Mouse (Mus musculus) forebrain, embryonic 14.5 days (tissue): ENCODE measurements around the gene Gm9639. TPM values are rescaled to one million over a fixed set of nuclear protein-coding genes. Genes with fewer than 3 reads are reported as not detected.
A peak's percentile ranks its signal among the peaks of the same experiment; 100 is the strongest.
"Not testable (repeated sequence)": the region's sequence is repeated elsewhere in the genome, so short reads cannot be mapped to it uniquely, and the experiment has no call there.

Source experiments
- ATAC-seq: fragments of 200-750 bp; cut with Nextera tagmentation; 2 replicates; pipeline ENCODE4 v1.8.0; 2017; ENCODE audit warnings: mild to moderate bottlenecking, moderate library complexity
- DNase-seq: peaks from one replicate; pipeline ENCODE4 v3.0.0-alpha.2; 2015; ENCODE audit warnings: low spot score
- H3K27ac ChIP-seq: fragments of 300-500 bp; sonication (generic); 2 replicates; pipeline ENCODE4 v1.5.1; 2014; ENCODE audit warnings: low read depth, mild to moderate bottlenecking, control low read depth, low read length, moderate library complexity
- H3K27me3 ChIP-seq: fragments of 300-500 bp; sonication (generic); replicated peaks from 2 replicates; pipeline ENCODE4 v1.6.1; 2014; ENCODE audit warnings: low read length, control low read depth, mixed read lengths; ENCODE audit not compliant: control insufficient read depth, insufficient read depth
- H3K36me3 ChIP-seq: fragments of 300-500 bp; sonication (generic); 2 replicates; pipeline ENCODE4 v1.6.1; 2014; ENCODE audit warnings: low read length, control low read depth; ENCODE audit not compliant: control insufficient read depth, insufficient read depth
- H3K4me1 ChIP-seq: fragments of 300-500 bp; sonication (generic); 2 replicates; pipeline ENCODE4 v1.6.1; 2014; ENCODE audit warnings: antibody characterized with exemption, low read length, control low read depth; ENCODE audit not compliant: control insufficient read depth, insufficient read depth
- H3K4me2 ChIP-seq: fragments of 300-500 bp; sonication (generic); 2 replicates; pipeline ENCODE4 v1.6.1; 2014; ENCODE audit warnings: mild to moderate bottlenecking, control low read depth, low read length
- H3K4me3 ChIP-seq: fragments of 300-500 bp; sonication (generic); 2 replicates; pipeline ENCODE4 v1.5.1; 2014; ENCODE audit warnings: low read depth, low read length, control low read depth
- H3K9ac ChIP-seq: fragments of 300-500 bp; sonication (generic); 2 replicates; pipeline ENCODE4 v1.6.1; 2014; ENCODE audit warnings: mild to moderate bottlenecking, low read length, control low read depth, moderate library complexity
- H3K9me3 ChIP-seq: fragments of 300-500 bp; sonication (generic); replicated peaks from 2 replicates; pipeline ENCODE4 v1.6.1; 2016; ENCODE audit warnings: low read length, control low read depth, mixed read lengths; ENCODE audit not compliant: control insufficient read depth
- WGBS: fragments of 180-500 bp; shearing (Covaris S2); extraction: QIAGEN DNeasy Blood & Tissue Kit; methylation state at CpG from one replicate; pipeline ENCODE4 v1.1.7; 2014; 5-methylcytosine and 5-hydroxymethylcytosine counted together
- polyA plus RNA-seq: library from polyadenylated mRNA; unstranded; fragments of >200 nt; fragmentation: Nextera tagmentation; extraction: Ambion mirVana; gene quantifications from 2 replicates; pipeline ENCODE4 v1.2.1, GENCODE M21; 2014

The Gm9639 gene
- polyA plus RNA-seq, 1 experiment from 2014 or later: not detected

DNA sequence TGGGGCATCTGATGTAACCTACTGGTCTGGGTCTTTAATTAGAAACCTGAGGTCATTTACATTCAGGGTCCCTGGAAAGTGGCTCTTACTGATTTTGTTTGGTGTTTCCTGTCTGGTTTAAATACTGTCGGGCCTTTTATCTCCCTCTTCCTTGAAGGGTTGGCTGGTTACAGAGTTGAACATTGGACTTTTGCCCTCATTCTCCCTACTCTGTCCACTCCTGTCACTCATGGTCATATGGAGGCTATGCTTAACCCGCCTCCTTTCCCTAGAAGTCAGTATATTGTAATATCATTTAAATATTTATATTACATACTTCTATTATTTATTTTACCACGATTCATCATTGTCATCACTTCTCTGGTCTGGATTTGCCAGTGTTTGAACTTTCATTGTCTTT, 9.2 kb upstream of the Gm9639 start:
- Histone ChIP-seq H3K4me3 (no peak overlapping the region), H3K9me3 (no peaks in the 10 kb centered on the region), H3K4me1 (no peaks in the 10 kb centered on the region), H3K4me2 (no peak overlapping the region), H3K27ac (no peak overlapping the region), H3K9ac (no peak overlapping the region), H3K36me3 (no peaks in the 10 kb centered on the region), H3K27me3 (no peaks in the 10 kb centered on the region)
- DNase-seq: no peak
- 82% methylated on average over 3 of the region's 3 CpGs for WGBS
- no peak for ATAC-seq

DNA sequence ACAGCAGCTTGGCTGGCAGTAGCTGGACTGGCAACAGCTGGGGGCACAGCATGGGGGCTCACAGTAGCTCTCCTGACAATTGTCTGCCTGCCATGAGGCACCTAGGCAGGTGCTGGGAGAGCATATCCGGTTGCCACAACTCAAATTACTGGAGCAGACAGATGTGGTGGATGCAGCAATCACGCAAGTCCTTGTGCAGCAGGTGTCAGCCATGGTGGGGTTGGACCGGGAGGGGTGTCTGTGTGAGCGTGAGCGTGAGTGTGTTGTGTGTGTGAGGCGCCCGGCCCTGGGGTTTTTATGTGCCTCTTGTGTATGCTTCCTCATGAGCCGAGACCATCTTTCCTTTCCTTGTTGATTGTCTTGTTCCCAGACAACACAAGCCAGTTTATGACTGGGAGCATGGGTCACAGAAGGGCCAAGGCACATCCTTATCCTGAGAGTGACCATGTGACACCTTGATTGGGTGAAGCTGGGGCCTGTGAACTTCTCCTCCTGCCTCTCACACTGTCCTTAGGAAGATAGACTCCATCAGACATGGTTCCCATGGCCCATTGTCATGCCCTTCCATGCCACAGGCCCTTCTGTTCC, 4.1 kb upstream of the Gm9639 start, which contains the start of gene Gm19668:
Gene Gm19668 (minus strand): TSS at position 213 of the 588 bp plus-strand sequence.
- H3K4me3 ChIP-seq: no peak within 1 kb of the TSS
- peak within 1 kb of the TSS; percentile 58 for H3K27ac ChIP-seq
- ATAC-seq (no peak), DNase-seq (no peak)
- H3K9ac ChIP-seq: no peak within 1 kb of the TSS
- H3K4me1 ChIP-seq: no peaks in the 10 kb centered on the region
- H3K4me2 ChIP-seq: no peak within 1 kb of the TSS
- 64% methylated on average over 8 of the region's 8 CpGs for WGBS
- no peaks in the 10 kb centered on the region for H3K27me3 ChIP-seq
- H3K9me3 ChIP-seq: no peaks in the 10 kb centered on the region
- H3K36me3 ChIP-seq: no peaks in the 10 kb centered on the region

DNA sequence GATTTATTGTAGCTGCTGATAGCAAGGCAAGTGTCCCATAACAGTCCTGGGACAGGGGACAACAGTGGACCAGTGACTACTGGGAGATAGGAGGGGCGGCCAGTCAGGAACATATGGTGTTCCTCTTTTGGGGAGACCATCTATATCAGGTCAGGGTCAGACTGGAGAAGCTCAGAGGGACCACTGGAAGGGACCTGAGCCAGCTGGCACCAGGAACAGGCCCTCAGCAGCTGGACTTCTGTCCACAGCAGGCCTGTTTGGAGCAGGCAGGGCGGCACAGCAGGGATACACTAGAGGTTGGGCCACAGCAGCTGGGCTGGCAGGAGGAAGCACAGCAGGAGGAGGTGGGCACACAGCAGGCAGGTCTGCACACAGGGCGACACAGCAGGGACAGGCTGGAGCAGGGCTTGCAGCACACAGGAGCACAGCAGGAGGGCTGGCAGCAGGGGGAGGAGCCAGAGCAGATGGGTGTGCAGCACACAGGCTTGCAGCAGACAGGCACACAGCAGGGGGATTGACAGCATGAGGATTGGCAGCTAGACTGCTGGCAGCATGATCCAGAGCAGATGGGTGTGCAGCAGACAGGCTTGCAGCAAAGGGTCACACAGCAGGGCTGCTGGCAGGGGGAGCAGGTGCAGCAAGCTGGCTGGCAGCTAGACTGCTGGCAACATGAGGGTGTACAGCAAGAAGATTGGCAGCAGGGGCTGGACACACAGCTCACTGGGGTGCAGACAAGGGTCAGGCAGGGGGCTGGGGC, 3.5 kb upstream of the Gm9639 start:
- not testable (repeated sequence) for H3K9ac ChIP-seq, DNase-seq, H3K4me1 ChIP-seq, H3K4me3 ChIP-seq, H3K36me3 ChIP-seq, H3K27me3 ChIP-seq, H3K4me2 ChIP-seq, H3K9me3 ChIP-seq, ATAC-seq
- WGBS: 32% methylated on average over 3 of the region's 3 CpGs
- peak overlapping the region; percentile 58 for H3K27ac ChIP-seq

DNA sequence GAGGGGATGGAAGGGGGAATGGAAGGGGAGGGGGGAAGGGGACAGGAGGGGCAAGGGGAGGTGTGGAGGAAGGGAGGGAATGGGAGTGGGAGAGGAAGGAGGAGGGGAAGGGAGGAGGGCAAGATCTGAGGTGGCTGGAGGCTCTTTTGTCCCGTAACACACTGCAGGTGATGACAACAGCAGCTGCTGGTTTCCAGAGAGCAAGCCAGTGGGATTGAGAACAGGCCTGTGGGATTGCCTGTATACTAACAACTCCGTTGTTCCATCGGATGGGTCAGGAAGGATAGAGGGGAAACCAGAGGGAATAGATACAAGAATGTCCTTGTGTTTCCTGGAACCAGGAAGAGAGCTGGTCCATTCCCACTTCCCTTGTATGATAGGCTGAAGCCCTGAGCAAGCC, 2.8 kb upstream of the Gm9639 start:
- Histone ChIP-seq H3K4me1 (no peaks in the 10 kb centered on the region), H3K4me3 (no peak overlapping the region), H3K9me3 (no peaks in the 10 kb centered on the region), H3K27me3 (no peaks in the 10 kb centered on the region), H3K4me2 (no peak overlapping the region), H3K36me3 (no peaks in the 10 kb centered on the region), H3K9ac (no peak overlapping the region), H3K27ac (peak overlapping the region; percentile 58)
- DNase-seq: no peak
- no peak for ATAC-seq
- WGBS: 14% methylated on average over 3 of the region's 3 CpGs

DNA sequence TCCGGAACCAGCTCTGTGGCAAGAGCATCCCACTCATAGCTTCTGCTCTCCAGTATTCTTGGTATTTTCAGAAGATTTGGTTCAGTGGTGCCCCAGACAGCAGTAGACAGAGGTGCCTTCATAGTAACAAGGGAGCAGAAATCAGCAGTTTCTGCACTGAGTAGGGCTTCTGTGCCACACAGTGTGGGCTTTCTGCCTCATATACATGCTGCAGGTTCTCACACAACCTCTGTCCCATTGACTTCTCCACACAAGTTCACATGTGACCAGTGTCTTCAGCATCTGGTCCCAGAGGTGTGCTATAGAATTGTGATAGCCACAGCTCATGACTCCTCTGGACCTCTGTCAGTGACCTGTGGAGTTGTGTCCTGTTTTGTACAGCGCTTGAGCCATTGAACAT, 6.3 kb downstream of the Gm9639 start:
- no peak for DNase-seq
- no peak overlapping the region for H3K27ac ChIP-seq
- no peaks in the 10 kb centered on the region for H3K4me1 ChIP-seq
- no peak overlapping the region for H3K4me3 ChIP-seq
- H3K9me3 ChIP-seq: no peaks in the 10 kb centered on the region
- H3K9ac ChIP-seq: no peak overlapping the region
- no peaks in the 10 kb centered on the region for H3K27me3 ChIP-seq
- 87% methylated on average over 2 of the region's 2 CpGs for WGBS
- no peaks in the 10 kb centered on the region for H3K36me3 ChIP-seq
- ATAC-seq: no peak
- no peak overlapping the region for H3K4me2 ChIP-seq

DNA sequence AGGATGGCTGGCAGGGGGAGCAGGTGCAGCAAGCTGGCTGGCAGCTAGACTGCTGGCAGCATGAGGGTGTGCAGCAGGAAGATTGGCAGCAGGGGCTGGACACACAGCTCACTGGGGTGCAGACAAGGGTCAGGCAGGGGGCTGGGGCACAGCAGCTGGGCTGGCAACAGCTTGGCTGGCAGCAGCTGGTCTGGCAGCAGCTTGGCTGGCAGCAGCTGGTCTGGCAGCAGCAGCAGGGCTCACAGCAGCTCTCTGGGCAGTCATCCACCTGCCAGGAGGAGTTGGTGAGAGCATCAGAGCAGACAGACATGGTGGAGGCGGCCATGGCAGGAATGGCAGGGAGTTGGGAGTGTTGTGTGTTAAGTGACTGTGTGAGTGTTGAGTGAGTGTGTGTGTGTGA, 7.0 kb downstream of the Gm9639 start, which contains the start of gene Gm7137:
Gene Gm7137 (minus strand): TSS at position 325 of the 400 bp plus-strand sequence.
- not testable (repeated sequence) for H3K36me3 ChIP-seq, H3K9ac ChIP-seq, H3K27me3 ChIP-seq, H3K27ac ChIP-seq, H3K4me1 ChIP-seq, H3K4me3 ChIP-seq, ATAC-seq, H3K9me3 ChIP-seq, DNase-seq, H3K4me2 ChIP-seq
- no CpG with 5 or more reads among the region's 1 CpGs for WGBS

DNA sequence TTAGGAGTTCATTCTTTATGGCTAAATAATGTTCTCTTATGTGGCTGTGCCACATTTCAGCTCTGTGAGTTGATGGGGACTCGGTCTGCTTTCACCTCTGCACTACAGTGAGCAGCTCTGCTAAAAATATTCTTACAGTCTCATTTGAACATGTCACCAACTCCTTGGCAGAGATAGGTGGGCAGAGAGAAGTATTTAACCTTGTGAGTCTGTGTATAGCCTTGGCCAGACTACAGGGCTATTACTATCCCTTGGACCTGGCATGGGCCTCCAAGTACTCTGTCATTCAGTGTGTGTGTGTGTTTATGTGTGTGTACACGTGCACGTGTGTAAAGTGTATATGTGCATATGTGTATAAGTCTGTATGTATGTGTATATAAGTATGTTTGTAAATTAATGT, 11.5 kb downstream of the Gm9639 start:
- not testable (repeated sequence) for H3K4me2 ChIP-seq, H3K27ac ChIP-seq, H3K9ac ChIP-seq, DNase-seq, H3K9me3 ChIP-seq, ATAC-seq, H3K27me3 ChIP-seq, H3K4me3 ChIP-seq, H3K36me3 ChIP-seq, H3K4me1 ChIP-seq
- 81% methylated on average over 1 of the region's 3 CpGs for WGBS

DNA sequence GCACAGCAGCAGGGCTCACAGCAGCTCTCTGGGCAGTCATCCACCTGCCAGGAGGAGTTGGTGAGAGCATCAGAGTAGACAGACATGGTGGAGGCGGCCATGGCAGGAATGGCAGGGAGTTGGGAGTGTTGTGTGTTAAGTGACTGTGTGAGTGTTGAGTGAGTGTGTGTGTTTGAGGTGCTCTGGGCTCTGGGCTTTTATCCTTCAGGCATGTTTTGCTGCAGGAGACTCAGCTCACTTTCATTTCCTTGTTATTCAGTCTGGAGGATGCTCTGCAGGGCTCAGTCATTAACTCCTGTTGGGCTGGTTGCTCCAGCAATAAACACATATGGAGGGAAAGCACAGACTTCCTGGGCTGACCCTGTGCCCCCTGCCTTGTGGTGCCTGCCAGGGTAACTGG, 12.4 kb downstream of the Gm9639 start, which contains the start of gene Gm3250:
Gene Gm3250 (minus strand): TSS at position 101 of the 400 bp plus-strand sequence.
- H3K4me1 ChIP-seq, H3K4me2 ChIP-seq, H3K27me3 ChIP-seq, H3K36me3 ChIP-seq, H3K27ac ChIP-seq, H3K4me3 ChIP-seq, H3K9me3 ChIP-seq, ATAC-seq, H3K9ac ChIP-seq, DNase-seq: not testable (repeated sequence)
- WGBS: no CpG with 5 or more reads among the region's 1 CpGs

DNA sequence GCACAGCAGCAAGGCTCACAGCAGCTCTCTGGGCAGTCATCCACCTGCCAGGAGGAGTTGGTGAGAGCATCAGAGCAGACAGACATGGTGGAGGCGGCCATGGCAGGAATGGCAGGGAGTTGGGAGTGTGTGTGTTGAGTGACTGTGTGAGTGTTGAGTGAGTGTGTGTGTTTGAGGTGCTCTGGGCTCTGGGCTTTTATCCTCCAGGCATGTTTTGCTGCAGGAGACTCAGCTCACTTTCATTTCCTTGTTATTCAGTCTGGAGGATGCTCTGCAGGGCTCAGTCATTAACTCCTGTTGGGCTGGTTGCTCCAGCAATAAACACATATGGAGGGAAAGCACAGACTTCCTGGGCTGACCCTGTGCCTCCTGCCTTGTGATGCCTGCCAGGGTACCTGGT, 18.0 kb downstream of the Gm9639 start, which contains the start of gene Gm7138:
Gene Gm7138 (minus strand): TSS at position 101 of the 400 bp plus-strand sequence.
- H3K9ac ChIP-seq, ATAC-seq, H3K4me3 ChIP-seq, H3K27me3 ChIP-seq, H3K4me2 ChIP-seq, H3K4me1 ChIP-seq, DNase-seq, H3K9me3 ChIP-seq, H3K36me3 ChIP-seq, H3K27ac ChIP-seq: not testable (repeated sequence)
- WGBS: 60% methylated on average over 1 of the region's 1 CpGs
